Mouse (Mus musculus) bone marrow macrophage, adult 2 months (primary cell): ENCODE results near the gene Coq9.

Experiments used
- CTCF ChIP-seq: IDR thresholded peaks from 2 replicates; pipeline ENCODE4 v1.5.1; 2012; ENCODE audit warnings: low read depth, mild to moderate bottlenecking, low read length, moderate library complexity
- POLR2A ChIP-seq: IDR thresholded peaks from 2 replicates; pipeline ENCODE4 v1.6.1; 2012; ENCODE audit warnings: mild to moderate bottlenecking, low read depth, low read length, borderline replicate concordance

DNA sequence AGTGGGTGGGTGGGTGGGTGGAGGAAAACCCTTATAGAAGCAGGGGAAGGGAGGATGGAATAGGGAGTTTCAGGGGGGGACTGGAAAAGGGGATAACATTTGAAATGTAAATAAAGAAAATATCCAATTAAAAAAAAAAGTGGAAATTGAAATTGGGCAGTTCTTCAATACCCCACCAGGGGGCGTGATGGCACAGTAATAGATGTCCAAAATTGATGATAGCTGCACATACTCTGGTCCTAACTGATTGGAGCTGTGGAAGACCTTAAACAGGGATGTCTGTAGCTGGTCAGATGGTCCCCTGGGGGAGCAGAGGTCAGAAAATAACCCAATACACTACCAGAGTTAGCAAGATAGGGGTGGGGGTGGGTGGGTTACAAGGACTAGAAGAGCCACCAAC is 23.6 kb upstream of the Coq9 start:
- TF ChIP-seq CTCF = peak; percentile 18; the same call in 1 of the 2 replicates
- TF ChIP-seq POLR2A = no peak
